Mouse (Mus musculus) liver, embryonic 11.5 days (tissue): ENCODE data around the gene Prps1l3. TPM values are rescaled to one million over a fixed set of nuclear protein-coding genes. Genes with fewer than 3 reads are reported as not detected.
A peak's percentile ranks its signal among the peaks of the same experiment; 100 is the strongest.
"Not testable (repeated sequence)": the region's sequence is repeated elsewhere in the genome, so short reads cannot be mapped to it uniquely, and the experiment has no call there.

Experiments used
- ATAC-seq: fragments of 200-750 bp; cut with Nextera tagmentation; replicated peaks from 2 replicates; pipeline ENCODE4 v1.8.0; 2017; ENCODE audit warnings: moderate number of reproducible peaks, mild to moderate bottlenecking, moderate TSS enrichment, moderate library complexity; ENCODE audit not compliant: low FRiP score
- DNase-seq: peaks from one replicate; pipeline ENCODE4 v3.0.0-alpha.2; 2017; ENCODE audit warnings: low spot score
- H3K27ac ChIP-seq: fragments of 300-500 bp; sonication (generic); 2 replicates; pipeline ENCODE4 v1.5.1; 2014; ENCODE audit warnings: mild to moderate bottlenecking, low read depth, low read length, control low read depth
- H3K27me3 ChIP-seq: fragments of 300-500 bp; sonication (generic); replicated peaks from 2 replicates; pipeline ENCODE4 v1.6.1; 2014; ENCODE audit warnings: low read length, mixed read lengths; ENCODE audit not compliant: control insufficient read depth, insufficient read depth
- H3K36me3 ChIP-seq: fragments of 300-500 bp; sonication (generic); 2 replicates; pipeline ENCODE4 v1.6.1; 2014; ENCODE audit warnings: mild to moderate bottlenecking, low read length, moderate library complexity, mixed read lengths; ENCODE audit not compliant: control insufficient read depth, insufficient read depth
- H3K4me1 ChIP-seq: fragments of 300-500 bp; sonication (generic); replicated peaks from 2 replicates; pipeline ENCODE4 v1.6.1; 2014; ENCODE audit warnings: low read length, mixed read lengths; ENCODE audit not compliant: control insufficient read depth, insufficient read depth
- H3K4me2 ChIP-seq: fragments of 300-500 bp; sonication (generic); 2 replicates; pipeline ENCODE4 v1.6.1; 2014; ENCODE audit warnings: mild to moderate bottlenecking, control low read depth, moderate library complexity
- H3K4me3 ChIP-seq: fragments of 300-500 bp; sonication (generic); 2 replicates; pipeline ENCODE4 v1.5.1; 2014; ENCODE audit warnings: low read depth, low read length, control low read depth
- H3K9ac ChIP-seq: fragments of 300-500 bp; sonication (generic); 2 replicates; pipeline ENCODE4 v1.6.1; 2014; ENCODE audit warnings: low read depth, low read length, control low read depth
- H3K9me3 ChIP-seq: fragments of 300-500 bp; sonication (generic); 2 replicates; pipeline ENCODE4 v1.6.1; 2016; ENCODE audit warnings: low read length, inconsistent platforms, mixed read lengths; ENCODE audit not compliant: control insufficient read depth
- WGBS: fragments of 180-500 bp; shearing (Covaris S2); extraction: QIAGEN DNeasy Blood & Tissue Kit; methylation state at CpG from one replicate; pipeline ENCODE4 v1.1.7; 2014; 5-methylcytosine and 5-hydroxymethylcytosine counted together
- polyA plus RNA-seq: library from polyadenylated mRNA; unstranded; fragments of >200 nt; fragmentation: Nextera tagmentation; extraction: Ambion mirVana; gene quantifications from 2 replicates; pipeline ENCODE4 v1.2.1, GENCODE M21; 2014

The Prps1l3 gene
- polyA plus RNA-seq, 1 experiment from 2014 or later = 86.0 TPM

DNA sequence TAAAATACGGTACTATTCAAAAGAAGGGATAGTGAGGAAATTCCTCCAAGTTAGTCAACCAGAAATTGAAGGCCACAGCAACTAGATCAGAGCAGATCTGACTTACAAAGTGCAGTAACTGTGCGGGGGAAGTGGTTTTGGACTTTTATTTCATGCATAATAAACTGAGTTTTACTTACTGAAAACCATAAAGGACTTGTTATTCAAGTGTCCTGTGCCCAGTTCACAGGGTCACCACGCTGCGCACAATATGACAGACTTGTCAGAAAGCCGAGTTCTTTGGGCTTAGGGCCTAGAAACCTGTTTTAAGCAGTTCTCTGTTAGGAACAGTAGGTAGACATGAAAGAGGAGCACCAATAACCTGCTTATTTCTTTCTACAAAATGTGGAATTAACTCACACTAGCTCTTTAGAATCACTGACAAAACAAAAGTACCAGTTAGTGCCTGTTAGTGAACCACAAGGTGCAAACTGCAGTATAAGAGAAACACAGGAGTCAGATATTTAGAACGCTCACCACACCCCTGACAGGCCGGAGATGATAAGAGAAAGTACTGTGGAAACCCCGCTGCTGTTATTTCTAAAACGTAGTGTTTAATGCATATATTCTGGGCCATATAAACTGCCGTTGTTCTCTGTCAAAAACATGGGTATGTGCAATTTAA is 32.7 kb upstream of the Prps1l3 start, which contains the start of gene Slc25a21:
TSS of gene Slc25a21 (minus strand) at position 110 of the 664 bp plus-strand sequence.
- Histone ChIP-seq H3K27me3 (no peaks in the 10 kb centered on the region), H3K9ac (peak within 1 kb of the TSS; percentile 82), H3K27ac (peak within 1 kb of the TSS; percentile 100), H3K9me3 (no peaks in the 10 kb centered on the region), H3K4me1 (peaks cover 6% of the 10 kb centered on the region), H3K4me3 (peak within 1 kb of the TSS; percentile 82), H3K36me3 (no peaks in the 10 kb centered on the region), H3K4me2 (peak within 1 kb of the TSS; percentile 88)
- ATAC-seq (peak; percentile 82), DNase-seq (no peak)
- WGBS = 31% methylated on average over 10 of the region's 10 CpGs

DNA sequence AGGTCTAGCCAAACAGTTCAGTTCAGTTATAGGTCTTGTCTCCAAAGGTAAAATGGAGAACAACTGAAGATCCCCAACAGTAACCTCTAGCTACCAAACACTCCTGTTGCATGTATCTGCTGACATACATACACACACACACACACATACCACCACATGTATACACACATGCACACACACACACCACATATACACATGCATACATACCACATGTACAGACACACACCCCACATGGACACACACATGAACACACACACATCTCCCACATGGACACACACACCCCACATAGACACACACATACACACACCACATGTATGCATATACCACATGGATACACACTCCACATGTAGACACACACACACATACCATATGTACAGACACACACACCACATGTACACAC is 31.9 kb upstream of the Prps1l3 start:
- H3K9ac ChIP-seq = peak overlapping the region; percentile 43
- H3K27ac ChIP-seq = peak overlapping the region; percentile 100
- H3K4me3 ChIP-seq = no peak overlapping the region
- H3K4me1 ChIP-seq = peaks cover 6% of the 10 kb centered on the region
- peak; percentile 8; the same call in 1 of the 2 replicates for ATAC-seq
- H3K4me2 ChIP-seq = peak overlapping the region; percentile 88
- no peak for DNase-seq
- no peaks in the 10 kb centered on the region for H3K9me3 ChIP-seq
- H3K27me3 ChIP-seq = no peaks in the 10 kb centered on the region
- no peaks in the 10 kb centered on the region for H3K36me3 ChIP-seq

- H3K27me3 ChIP-seq = no peaks in the 10 kb centered on the region
- DNase-seq (no peak), ATAC-seq (no peak)
- H3K9ac ChIP-seq = no peak overlapping the region
- no peaks in the 10 kb centered on the region for H3K36me3 ChIP-seq
- no peak overlapping the region for H3K27ac ChIP-seq
- H3K4me2 ChIP-seq = no peak overlapping the region
- WGBS = 93% methylated on average over 2 of the region's 2 CpGs
- H3K4me1 ChIP-seq = peaks cover 6% of the 10 kb centered on the region
- H3K9me3 ChIP-seq = no peaks in the 10 kb centered on the region
- no peak overlapping the region for H3K4me3 ChIP-seq
These were observed 30.8 kb upstream of the Prps1l3 start for GRCm38 (mm10) chr12:57199427-57199826.

- Histone ChIP-seq H3K36me3 (no peaks in the 10 kb centered on the region), H3K4me3 (no peak overlapping the region), H3K4me2 (no peak overlapping the region), H3K27ac (no peak overlapping the region), H3K9me3 (no peaks in the 10 kb centered on the region), H3K4me1 (peaks cover 6% of the 10 kb centered on the region), H3K9ac (no peak overlapping the region), H3K27me3 (no peaks in the 10 kb centered on the region)
- no peak for ATAC-seq
- DNase-seq = no peak
- WGBS = 91% methylated on average over 3 of the region's 3 CpGs
These were observed 28.3 kb upstream of the Prps1l3 start for GRCm38 (mm10) chr12:57201901-57202300.

GRCm38 (mm10) chr12:57204276-57204851 is 25.8 kb upstream of the Prps1l3 start:
- Histone ChIP-seq H3K27ac (no peak overlapping the region), H3K4me3 (no peak overlapping the region), H3K36me3 (no peaks in the 10 kb centered on the region), H3K4me2 (no peak overlapping the region), H3K27me3 (no peaks in the 10 kb centered on the region), H3K9me3 (no peaks in the 10 kb centered on the region), H3K4me1 (no peaks in the 10 kb centered on the region), H3K9ac (no peak overlapping the region)
- DNase-seq (no peak), ATAC-seq (no peak)
- 69% methylated on average over 4 of the region's 4 CpGs for WGBS

DNA sequence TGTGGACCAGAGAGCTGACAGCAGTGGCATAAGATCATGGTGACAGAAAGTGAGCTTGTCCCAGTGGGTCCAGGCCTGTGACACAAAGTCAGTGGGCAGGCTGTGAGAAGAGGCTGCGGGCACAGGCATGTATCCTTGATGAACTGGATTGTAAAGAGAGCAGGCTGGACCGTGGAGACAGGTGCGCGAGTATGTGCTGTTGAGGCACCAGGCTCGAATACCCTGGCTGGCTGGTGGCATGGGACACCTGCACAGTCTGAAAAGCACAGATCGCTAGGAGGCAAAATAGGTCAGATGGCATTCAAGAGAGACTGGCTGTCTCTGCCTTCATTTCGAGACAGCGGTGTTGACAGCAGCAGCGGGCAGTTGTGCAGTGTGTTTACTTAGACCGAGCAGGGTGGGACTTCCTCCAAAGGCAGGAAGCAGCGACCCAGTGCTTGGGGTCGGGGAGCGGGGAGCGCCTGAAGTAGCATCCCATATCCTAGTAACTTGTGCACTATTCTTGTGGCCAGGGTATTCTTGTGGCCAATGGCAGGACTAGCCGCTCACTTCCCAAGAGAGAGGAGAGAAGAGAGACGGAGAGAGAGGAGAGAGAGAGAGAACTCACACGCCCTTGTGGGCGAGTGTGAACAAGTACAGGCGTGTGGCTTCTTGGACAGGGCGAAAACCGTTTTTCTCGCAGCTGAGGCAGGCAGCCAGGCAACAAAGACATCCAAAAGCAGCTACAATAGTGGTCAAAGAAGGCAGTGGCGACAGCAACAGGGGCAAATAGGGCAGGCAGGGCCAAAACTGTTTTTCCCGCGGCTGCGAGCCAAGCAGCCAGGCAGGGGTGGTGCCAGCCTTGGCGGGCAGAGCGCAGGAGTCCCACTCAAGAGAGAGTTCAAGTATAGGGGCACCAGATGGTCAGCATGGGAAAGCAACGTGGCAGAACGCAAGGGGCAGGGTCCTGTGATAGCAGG is 18.6 kb upstream of the Prps1l3 start:
- H3K4me1 ChIP-seq = 0 out of 2 replicates have a peak, but pooled peaks cover 2% of the 10 kb centered on the region
- H3K4me3 ChIP-seq = peak overlapping the region; percentile 55
- H3K4me2 ChIP-seq = peak overlapping the region; percentile 64
- peak overlapping the region; percentile 78 for H3K9ac ChIP-seq
- H3K27ac ChIP-seq = no peak overlapping the region
- no peaks in the 10 kb centered on the region for H3K9me3 ChIP-seq
- no peaks in the 10 kb centered on the region for H3K36me3 ChIP-seq
- no peaks in the 10 kb centered on the region for H3K27me3 ChIP-seq
- DNase-seq (peak; percentile 58), ATAC-seq (peak; percentile 82)
- WGBS = 6% methylated on average over 30 of the region's 30 CpGs

GRCm38 (mm10) chr12:57212463-57212862 is 17.7 kb upstream of the Prps1l3 start:
- H3K36me3 ChIP-seq, H3K4me1 ChIP-seq, DNase-seq, H3K4me2 ChIP-seq, H3K4me3 ChIP-seq, H3K27ac ChIP-seq, H3K9me3 ChIP-seq, H3K27me3 ChIP-seq, ATAC-seq, H3K9ac ChIP-seq: not testable (repeated sequence)
- WGBS = 86% methylated on average over 5 of the region's 5 CpGs

- H3K4me1 ChIP-seq = peaks cover 3% of the 10 kb centered on the region; the same call in 1 of the 2 replicates
- DNase-seq (no peak), ATAC-seq (no peak)
- no peak overlapping the region for H3K27ac ChIP-seq
- no peaks in the 10 kb centered on the region for H3K36me3 ChIP-seq
- H3K9ac ChIP-seq = no peak overlapping the region
- H3K4me3 ChIP-seq = no peak overlapping the region
- WGBS = 85% methylated on average over 9 of the region's 9 CpGs
- H3K4me2 ChIP-seq = no peak overlapping the region
- no peaks in the 10 kb centered on the region for H3K27me3 ChIP-seq
- no peaks in the 10 kb centered on the region for H3K9me3 ChIP-seq
These were observed 3.8 kb upstream of the Prps1l3 start for GRCm38 (mm10) chr12:57226411-57226810.
